Mouse (Mus musculus) cerebellum, adult 11 months (tissue): Measurements from ENCODE around the gene Eif2d.

Source experiments
- DNase-seq: peaks from one replicate; pipeline ENCODE4 v3.0.0; 2022

Eif2d gene

DNA sequence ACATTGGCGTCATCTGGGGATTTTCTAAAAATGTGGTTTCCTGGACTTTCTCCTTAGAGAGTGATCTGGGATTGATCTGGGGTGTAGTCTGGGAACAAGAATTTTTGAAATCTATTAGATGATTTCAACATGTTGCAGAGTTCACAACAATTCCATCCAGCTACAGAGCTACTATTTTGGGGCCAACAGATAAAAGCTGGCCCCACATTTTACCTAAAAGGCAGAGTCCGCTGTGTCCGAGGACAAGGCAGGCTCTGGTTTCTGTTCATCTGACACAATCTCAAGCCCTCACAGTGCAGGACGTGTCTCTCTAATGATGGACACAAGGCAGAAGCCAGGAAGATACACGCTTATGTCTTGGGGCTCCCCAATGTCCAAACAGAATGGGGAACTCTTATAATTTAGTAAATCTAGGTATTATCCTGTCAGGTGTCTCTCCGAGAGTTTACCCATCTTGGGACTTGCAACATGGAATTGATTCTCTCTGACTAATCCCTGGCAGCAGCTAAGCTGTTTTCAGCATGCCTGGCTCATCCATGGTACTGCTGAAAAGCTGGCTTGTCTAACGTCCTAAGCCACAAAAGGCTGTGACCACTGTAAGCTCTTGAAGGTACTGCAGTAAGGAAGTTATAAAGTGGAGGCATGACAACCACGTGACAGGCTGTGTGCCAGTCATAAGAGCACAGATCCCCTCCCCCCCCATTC lies 32.1 kb downstream of the Eif2d start:
- DNase-seq = no peak

DNA sequence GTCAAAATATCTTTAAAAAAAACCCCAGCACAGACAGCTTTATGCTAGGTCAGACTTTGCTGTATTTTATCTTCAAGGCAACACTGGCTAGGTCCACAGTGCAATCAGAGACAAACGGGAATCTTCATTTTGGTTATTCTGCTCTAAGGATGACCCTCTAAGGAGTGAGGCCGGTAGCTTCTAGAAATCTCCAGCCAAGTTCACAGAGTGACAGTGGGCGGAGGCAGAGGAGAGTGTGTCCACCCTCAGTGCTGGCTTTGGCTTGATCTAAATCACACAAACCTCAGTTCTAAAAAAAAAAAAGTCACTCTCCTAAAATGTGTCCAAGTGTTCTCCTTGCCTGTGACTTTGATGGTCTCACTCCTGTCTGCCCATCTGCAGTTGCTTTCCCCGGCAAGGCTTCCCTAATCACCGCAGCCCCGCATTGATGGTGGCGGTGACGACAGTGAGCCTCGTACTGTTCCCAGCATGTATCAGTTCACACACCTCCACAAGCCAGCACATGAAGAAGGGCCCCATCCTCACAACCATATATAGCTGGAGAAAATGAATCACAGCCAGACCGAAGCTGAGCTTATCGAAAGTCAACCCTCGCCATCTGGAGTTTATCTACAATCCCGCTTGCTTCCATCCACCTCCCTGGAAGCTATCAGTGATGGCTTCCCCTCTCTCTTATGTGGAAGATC lies 33.0 kb downstream of the Eif2d start:
- no peak for DNase-seq

DNA sequence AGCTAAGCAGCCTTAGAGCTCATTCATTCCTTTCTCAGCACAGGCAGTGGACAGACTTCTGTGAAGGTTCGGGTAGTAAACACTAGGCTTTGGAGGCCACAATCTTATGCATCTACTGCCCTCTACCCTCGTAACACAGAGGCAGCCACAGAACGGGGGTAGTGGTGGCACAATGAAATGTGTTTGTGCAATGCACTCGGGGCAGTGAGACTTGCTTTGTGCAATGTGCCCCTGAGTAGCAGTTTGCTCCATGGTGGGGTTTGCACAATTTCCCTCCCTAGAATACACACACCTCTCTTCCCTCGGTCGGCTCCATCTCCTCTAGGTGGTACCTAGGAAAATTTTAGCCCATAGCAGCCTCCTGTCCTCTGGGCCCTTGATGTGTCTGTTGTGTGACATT lies 34.0 kb downstream of the Eif2d start:
- no peak for DNase-seq

DNA sequence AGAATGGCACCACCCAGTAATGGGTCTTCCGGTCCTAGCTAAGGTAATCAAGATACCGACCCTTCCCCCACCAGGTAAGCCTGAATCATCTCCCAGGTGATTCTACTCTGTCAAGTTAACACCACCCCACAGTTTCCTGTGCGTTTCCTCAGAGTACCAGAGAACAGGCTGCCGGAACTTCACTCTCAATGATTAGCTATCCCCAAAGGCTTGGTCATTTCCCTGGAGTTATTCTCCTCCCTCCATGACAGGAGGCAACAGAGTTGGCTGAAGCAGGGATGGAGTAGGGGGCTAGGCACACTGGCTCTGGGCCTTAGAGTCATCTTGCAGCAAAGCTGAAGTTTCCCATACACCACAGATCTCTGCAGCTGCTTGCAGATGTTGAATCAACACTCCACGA lies 34.9 kb downstream of the Eif2d start:
- no peak for DNase-seq

DNA sequence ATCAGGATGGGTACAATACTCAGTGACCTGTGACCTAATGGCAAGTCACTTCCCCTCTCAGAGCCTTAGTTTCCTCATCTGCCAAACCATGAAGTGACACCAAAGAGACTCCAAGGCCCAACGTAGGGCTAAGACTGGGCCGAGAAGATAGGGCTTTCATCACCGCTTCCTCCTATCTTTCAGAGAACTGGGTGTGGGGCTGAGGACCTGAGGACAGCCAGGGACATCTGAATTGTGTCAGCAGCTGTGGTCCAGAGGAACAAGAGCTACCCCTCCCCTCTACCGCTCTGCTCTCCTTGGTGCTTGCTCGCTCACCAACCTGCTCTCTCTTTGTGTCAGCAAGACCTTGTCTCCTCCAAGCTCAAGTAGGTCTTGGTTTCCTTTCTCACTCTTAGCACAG lies 35.7 kb downstream of the Eif2d start:
- DNase-seq = no peak

DNA sequence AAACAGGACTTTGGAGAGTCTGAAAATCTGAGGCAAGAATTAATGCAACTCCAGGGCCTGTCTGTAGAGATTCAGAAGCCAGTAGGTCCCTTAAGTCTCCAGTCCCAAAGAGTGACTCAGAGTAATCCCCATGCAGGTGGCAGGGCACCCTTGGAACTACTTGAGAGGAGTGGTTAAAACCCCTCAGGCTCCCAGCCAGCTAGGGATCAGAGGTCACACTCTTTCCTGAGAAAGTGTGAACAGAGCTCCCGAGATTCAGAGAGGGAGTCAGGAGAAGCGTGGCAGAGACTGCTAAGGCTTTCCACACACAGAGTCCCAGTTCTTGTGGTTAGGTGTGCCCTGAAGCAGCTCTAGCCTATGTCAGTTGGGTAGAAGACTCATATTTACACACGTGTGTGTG lies 40.8 kb downstream of the Eif2d start:
- DNase-seq = no peak

DNA sequence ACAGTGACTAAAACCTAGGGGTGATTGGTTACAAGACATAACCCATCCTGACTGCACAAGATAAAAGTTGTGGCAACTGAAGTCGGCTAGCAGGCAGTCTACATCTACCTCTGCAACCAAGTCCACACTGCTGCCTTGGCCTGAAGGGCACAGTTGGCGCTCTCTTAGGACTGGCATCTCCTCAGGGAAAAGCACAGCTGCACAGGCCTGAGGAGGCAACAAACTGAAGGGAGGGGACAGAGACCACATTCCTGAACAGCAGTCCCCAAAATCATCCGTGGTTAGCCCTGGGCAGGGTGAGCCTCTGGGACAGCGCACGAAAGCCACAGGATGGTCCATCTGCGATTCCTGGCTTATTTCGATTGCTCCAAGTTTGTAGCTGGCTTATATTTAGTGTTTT lies 42.7 kb downstream of the Eif2d start:
- no peak for DNase-seq

DNA sequence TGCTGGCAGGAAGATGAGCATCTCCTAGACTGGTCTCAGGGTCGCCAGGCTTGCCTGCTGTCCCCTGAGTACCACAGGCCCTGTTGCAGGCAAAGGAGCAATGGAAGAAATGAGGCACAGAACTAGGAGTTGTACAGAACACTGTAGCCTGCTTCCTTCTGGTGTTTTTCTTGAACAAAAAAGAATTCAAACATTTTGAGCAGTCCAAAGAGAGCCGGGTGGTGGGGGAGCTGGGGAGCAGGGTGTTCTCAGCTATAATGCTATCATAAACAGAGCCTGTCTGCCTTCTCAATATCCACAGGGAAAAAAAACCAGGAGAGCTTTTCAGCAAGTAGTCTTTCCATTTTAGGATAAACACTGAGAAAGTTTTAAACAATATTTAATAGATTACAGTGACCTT lies 43.1 kb downstream of the Eif2d start:
- DNase-seq = no peak

DNA sequence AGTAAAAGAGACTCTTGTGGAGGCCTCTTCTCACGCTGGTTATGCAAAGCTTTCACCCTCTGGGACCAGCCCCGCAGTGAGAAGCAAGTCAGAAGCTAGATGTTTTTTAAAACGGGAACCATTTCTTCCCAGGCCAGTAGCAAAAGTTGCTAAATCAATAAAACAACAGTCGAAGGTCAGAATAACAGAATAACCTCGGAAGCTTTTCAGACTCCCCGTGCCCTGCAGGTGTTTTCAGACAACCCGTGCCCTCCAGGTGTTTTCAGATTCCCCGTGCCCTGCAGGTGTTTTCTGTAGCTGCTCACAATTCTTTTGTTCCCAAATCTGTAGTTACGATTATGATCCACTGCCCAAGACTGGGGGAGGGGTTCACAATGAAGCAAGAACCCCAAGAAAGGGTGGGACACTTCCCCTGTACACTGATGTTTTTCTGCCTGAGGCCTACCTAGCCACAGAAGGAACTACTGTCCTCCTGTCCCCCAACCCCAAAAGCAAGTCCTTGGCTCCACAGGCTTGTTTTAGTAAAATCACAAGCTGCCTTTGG lies 45.5 kb downstream of the Eif2d start:
- no peak for DNase-seq

DNA sequence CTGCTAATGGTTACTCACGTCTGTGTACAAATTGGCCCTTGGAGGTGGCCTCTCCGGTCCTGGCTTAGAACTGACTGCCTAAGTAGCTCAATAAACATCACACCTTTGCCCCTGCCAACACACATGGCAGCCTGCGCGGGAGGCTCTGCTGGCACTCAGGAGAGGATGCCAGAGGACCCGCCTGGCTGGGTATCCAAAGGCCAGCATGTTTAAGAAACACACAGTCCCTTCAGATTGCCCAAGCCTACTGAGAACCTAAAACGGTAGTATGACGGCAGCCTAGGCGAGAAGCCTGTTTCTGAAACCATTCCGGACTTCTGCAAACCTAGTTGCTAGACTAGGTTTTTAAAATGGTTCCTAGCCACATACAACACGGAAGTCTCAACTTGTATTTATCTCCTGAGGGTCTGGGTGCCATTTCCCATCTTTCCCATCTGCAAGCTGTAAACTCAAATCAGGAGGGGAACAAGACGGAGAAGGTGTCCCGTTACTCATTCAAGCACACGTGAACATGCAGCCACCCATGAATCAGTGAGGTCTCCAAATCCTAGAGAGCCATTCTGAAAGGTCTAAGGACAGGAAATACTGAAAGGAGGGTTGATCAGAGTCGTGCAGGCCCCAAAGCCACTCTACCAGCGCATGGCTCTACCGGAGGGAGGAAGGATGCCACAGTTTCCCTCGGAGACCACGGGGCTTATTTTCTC lies 46.3 kb downstream of the Eif2d start:
- DNase-seq = peak; percentile 32

DNA sequence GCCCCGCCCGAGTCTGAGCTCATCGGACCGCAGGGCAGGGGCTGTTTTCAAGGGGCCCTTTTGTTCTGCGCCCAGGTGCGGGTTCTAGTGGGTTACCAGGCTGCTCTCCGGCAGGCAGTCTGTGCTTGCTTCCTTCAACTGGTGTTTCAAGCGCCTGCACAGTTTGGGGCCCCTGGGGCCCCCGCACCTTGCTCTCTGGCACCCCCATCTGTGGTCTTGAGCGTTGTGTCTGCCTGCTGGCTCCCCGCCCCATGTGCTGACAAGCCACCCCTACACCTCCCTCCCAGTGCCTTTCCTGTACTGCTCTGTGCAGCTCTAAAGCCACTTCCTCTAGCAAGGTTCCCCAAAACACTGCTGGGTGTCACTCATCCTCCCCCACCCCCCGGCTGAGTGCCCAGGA lies 47.0 kb downstream of the Eif2d start:
- DNase-seq = no peak

DNA sequence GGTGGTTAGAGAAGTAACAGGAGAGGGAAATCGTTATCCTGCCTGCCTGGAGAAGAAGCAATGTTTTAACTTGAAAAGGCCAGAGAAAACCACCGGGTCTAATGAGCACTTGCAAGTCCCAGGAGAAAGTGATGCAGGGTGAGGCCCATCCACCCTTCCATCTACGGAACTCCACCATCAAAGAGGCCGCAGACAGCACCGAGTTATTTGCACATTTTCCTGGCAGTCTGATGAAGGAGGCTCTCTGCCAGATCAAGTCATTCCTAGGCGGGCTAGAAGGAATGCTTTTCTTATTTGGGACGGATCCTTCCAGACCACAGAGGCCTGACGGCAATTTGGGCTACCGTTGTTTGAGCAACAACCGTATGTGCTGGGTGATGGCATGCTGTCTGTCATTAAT lies 47.6 kb downstream of the Eif2d start:
- DNase-seq = no peak

DNA sequence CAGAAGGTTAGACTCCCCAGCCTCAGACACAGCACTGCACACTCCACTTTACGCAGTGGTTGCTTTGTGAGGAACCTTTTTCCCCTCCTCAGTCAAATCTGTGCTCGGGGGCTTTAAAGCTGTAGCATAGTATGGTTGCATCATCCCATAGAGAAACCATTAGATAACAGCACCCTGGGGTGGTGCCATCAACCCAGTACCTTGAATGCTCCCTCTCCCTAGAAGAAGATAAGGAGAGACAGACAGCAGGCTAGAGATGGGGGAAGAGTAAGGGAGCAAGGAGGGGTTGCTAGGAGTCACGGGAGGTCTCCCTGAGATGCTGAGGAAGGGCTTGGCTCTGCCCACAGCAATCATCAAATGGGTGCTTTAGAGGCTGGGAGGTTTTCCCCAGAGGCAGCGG lies 48.4 kb downstream of the Eif2d start:
- no peak for DNase-seq

DNA sequence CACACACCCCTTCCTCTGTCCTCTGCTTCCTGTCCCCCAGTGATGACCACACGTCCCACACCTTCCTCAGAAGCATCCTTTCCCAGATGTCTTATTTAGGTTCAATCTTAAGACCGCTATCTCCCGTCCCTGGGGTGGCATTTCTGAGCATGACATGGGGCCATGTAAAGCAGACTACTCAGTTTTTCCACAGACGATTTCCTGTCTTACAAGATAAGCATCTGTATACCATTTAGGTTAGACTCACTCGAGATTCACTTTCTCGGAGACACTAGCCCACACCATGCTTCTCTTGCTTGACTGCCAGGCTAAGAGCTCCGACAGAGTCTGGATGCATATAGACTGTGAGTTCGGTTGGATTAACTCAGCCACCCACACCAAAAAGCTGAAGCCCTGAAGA lies 51.5 kb downstream of the Eif2d start:
- no peak for DNase-seq

DNA sequence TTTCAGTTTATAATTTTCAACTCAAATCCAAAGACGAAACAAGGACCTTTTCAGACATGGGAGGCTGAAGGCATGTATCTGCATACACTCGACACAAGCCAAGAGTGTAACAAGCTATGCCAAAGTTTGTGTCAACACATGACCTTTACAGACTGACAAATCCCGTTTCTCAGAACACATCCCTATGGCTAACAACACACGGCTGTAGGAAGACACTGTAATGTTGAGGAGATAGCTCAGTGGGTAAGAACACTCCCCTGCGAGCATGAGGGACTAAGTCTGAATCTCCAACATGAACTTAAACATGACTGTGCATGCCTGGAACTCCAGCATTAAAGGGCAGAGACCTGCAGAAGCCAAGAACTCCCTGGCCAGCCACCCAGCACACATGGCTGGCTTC lies 53.4 kb downstream of the Eif2d start:
- DNase-seq = no peak

DNA sequence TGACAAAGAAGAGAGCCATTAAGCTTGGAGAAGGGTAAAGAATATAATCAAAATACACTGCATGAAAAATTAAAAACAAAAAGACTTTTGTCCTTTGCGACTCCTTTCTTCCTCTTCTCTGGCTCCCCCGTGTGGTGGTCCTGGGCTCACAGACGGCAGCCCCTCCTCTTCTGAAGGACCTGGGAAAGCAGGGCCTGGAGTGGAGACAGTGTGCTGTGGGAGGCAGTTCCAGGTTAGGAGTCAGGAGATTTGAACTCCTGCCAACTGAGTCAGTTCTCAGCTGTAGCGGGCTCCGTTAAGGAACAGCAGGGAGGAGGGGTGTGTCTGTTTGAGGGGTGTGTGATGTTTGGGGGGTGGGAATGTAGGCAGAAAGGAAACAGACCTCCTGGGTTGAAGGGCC lies 54.5 kb downstream of the Eif2d start:
- no peak for DNase-seq

DNA sequence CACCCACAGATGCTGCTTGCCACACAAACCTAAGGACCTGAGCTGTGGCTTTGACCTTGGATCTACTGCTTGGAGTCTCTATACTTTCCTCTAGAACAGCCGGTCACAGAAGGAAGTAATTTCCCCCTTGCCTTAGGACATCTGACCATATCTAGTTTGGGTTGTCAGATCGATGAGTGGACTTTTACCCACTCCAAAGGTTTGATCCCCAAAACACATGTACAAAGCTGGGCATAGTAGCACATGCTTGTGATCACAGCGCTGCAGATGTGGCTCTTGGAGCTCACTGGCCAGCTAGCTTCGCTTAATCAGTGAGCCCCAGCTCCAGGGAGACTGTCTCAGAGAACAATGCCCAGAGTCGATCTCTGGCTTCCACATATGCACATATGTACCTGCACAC lies 55.1 kb downstream of the Eif2d start:
- DNase-seq = no peak

DNA sequence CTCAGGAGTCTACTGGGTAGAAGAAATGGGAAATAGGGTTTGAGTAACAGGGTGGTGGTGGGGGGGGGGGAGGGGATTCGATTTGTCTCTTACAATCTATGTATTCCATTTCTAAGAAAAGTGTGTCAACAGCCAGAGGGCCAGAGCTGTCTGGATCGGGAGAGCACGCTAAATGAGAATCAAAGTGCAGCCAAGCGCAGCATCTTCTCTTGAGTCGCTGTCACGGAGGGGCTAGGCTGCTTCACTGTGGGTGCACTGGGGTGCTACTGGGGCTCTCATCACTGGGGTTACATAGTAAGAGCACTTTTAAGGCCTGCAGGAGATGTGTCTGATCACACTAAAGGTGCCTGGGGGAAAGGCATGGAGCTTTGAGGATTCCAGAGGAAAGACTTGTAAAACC lies 55.8 kb downstream of the Eif2d start:
- no peak for DNase-seq

DNA sequence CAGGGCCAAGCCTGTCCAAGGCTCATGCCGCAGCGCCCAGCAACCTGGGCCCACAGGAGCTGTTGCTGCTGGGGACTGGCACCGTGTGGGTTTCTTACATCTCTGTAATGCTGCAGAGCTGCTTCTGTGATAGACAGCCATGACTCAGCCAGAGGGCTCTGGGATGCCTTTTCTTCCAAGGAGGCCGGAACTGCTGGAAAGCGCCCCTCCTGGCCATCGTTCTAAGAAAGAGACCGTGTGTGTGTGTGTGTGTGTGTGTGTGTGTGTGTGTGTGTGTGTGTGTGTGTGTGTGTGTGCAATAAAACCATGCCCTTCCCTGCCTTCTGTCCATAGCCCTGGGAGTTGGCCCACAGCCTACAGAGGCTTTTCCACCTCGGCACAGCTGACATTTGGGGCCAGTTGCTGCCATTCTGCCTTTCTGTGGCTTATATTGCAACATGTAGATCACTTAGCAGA lies 57.0 kb downstream of the Eif2d start:
- DNase-seq = peak; percentile 38

DNA sequence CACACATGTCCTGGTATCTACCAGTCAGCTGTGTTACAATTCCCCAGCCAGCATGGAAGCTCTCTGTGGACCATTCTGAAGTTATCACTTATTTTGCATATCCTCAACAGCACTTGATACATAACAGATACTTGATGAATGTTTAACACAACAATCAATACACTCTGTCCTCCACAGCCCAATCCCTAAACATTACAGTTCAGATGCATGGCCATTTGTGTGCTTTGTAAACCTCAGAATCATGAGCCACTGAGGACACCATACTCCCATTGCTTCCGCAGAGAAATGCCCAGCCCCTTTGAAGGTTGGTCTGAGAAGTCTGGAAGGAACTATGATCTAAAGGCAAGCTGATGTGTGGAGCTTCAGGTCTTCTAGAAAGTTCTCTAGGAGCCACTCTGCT lies 58.7 kb downstream of the Eif2d start:
- no peak for DNase-seq

DNA sequence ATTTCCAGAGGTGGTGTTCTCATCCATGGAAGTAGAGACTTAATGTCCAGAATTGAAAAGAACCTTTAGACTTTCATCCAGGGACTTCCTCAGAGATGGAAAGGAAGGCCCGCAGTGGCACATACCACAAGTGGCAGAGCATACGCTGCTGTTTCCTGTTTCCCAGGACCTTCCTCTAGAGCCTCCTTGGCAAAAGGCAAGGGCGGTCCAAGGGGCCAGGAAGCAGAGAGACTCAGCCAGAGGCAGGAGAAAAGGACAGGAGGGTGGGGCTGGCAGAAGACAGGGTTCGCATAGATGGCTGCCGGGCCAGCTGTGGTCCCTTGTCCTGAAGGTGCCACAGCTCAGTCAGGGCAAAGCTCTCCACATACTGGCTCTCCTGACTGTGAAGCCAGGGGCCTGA lies 60.0 kb downstream of the Eif2d start:
- DNase-seq = no peak

DNA sequence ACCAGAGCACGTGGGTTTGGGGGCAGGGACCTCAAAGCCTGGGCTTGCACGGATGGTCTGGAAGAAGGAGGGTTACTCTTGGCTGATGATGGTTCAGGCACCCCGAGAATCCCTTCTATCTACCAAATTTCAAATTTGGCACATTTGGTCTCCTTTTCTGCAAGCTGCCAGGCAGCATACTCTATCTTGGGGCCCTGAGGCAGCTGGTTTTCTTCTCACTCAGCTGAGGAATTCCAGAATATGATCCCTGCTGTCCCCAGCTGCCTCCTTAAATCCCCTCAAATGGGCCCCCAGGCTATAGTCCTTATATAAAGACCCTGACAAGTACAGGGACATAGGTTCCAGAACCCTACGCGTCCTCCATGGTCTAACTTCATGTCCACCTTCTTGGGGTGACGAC lies 60.4 kb downstream of the Eif2d start:
- DNase-seq = no peak

DNA sequence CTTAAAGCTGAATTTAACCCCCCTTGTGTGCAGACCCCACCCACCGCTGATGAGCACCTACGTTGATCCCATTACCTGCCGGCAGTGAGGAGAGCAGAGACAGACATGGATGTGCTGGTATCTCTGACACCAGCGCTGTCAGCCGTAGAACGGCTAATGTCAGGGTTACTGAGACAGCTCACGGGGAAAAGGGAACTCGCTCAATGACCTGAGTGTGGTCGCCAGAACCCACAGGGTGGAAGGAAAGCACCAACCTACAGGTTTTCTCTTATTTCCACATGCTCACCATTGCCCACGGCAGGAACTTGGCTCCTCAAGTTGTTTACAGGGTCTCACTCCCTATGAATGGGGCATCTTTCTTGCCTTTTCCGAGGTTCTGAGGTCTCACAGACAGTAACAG lies 66.0 kb downstream of the Eif2d start:
- no peak for DNase-seq
